In genomic region chr16:26596440-26596839, GRCm38 (mm10) we compare ENCODE assay signal across 17 mouse cellular contexts. TPM values are rescaled to one million over a fixed set of nuclear protein-coding genes. Genes with fewer than 3 reads are reported as not detected.
DNase-seq lines count a peak whose midpoint lies in the region; ATAC-seq and TF ChIP-seq lines count a peak whose summit lies in the region.
"Had no signal": no experiment of that assay in that cellular context is flagged by ENCODE, and none has a peak within 500 bp of the region (broad histone marks: within the 10 kb centered on the region; RNA-seq: fewer than 3 reads in every experiment).

No protein-coding gene starts in this region.

- H3K9me3 ChIP-seq in heart, embryonic 14.5 days (ENCODE audit: control insufficient read depth, low read length): no peaks in the 10 kb centered on the region
- no peaks in the 10 kb centered on the region for H3K9me3 ChIP-seq in neural tube, embryonic 15.5 days (replicated peaks)
- no peaks in the 10 kb centered on the region for H3K9me3 ChIP-seq in midbrain, postnatal 0 days (ENCODE audit: low read length)
- H3K9me3 ChIP-seq: embryonic facial prominence, embryonic 10.5 days; intestine, embryonic 15.5 days had no signal

- H3K36me3 ChIP-seq in heart, embryonic 14.5 days (ENCODE audit: control insufficient read depth, insufficient read depth, low read length): no peaks in the 10 kb centered on the region
- no peaks in the 10 kb centered on the region for H3K36me3 ChIP-seq in neural tube, embryonic 15.5 days
- no peaks in the 10 kb centered on the region for H3K36me3 ChIP-seq in midbrain, postnatal 0 days (ENCODE audit: insufficient read depth, low read length)
- H3K36me3 ChIP-seq: embryonic facial prominence, embryonic 10.5 days; intestine, embryonic 15.5 days had no signal

- TF ChIP-seq CTCF in midbrain, postnatal 0 days (IDR thresholded peaks at IDR 0.05): no peak

- H3K27me3 ChIP-seq in heart, embryonic 14.5 days (ENCODE audit: control insufficient read depth, insufficient read depth, low read length): no peaks in the 10 kb centered on the region
- H3K27me3 ChIP-seq in neural tube, embryonic 15.5 days (replicated peaks): no peaks in the 10 kb centered on the region
- H3K27me3 ChIP-seq in midbrain, postnatal 0 days (ENCODE audit: insufficient read depth, low read length): no peaks in the 10 kb centered on the region
- H3K27me3 ChIP-seq: intestine, embryonic 15.5 days had no signal

- H3K4me1 ChIP-seq in heart, embryonic 14.5 days (ENCODE audit: control insufficient read depth in 2 of 2, insufficient read depth in 2 of 2, low read length in 2 of 2): peaks cover 2 to 14% of the 10 kb centered on the region in 2 experiments; a peak in 3 of 4 replicates
- peaks cover 5% of the 10 kb centered on the region; the same call in 1 of the 2 replicates for H3K4me1 ChIP-seq in neural tube, embryonic 15.5 days
- no peaks in the 10 kb centered on the region for H3K4me1 ChIP-seq in midbrain, postnatal 0 days (ENCODE audit: insufficient read depth, low read length)
- H3K4me1 ChIP-seq: embryonic facial prominence, embryonic 10.5 days; intestine, embryonic 15.5 days had no signal

- no peak overlapping the region for H3K9ac ChIP-seq in heart, embryonic 14.5 days (ENCODE audit: low read length)
- no peak overlapping the region for H3K9ac ChIP-seq in neural tube, embryonic 15.5 days (replicated peaks)
- no peak overlapping the region for H3K9ac ChIP-seq in midbrain, postnatal 0 days (replicated peaks; ENCODE audit: low read length, poor library complexity, severe bottlenecking)
- H3K9ac ChIP-seq: intestine, embryonic 15.5 days had no signal

- 29% methylated on average over 7 of the region's 7 CpGs for WGBS in heart, embryonic 14.5 days
- 62% methylated on average over 7 of the region's 7 CpGs for WGBS in neural tube, embryonic 15.5 days
- WGBS in midbrain, postnatal 0 days: 43% methylated on average over 7 of the region's 7 CpGs

- no peak for ATAC-seq in heart, embryonic 14.5 days (ENCODE audit: insufficient number of reproducible peaks, insufficient read depth, low FRiP score, low read depth)
- 0 out of 2 replicates have a peak, but pooled peaks have one; percentile 61 for ATAC-seq in neural tube, embryonic 15.5 days (ENCODE audit: low FRiP score)
- ATAC-seq in midbrain, postnatal 0 days (ENCODE audit: low FRiP score): 0 out of 2 replicates have a peak, but pooled peaks have one; percentile 52
- ATAC-seq: intestine, embryonic 15.5 days had no signal

- H3K27ac ChIP-seq in heart, embryonic 14.5 days (replicated peaks in 1 of 2; ENCODE audit: control insufficient read depth in 1 of 2, insufficient read depth in 1 of 2, low read depth in 2 of 2, low read length in 2 of 2): no peak overlapping the region
- no peak overlapping the region for H3K27ac ChIP-seq in neural tube, embryonic 15.5 days (replicated peaks)
- no peak overlapping the region for H3K27ac ChIP-seq in midbrain, postnatal 0 days (ENCODE audit: low read depth, low read length)
- H3K27ac ChIP-seq: embryonic facial prominence, embryonic 10.5 days; intestine, embryonic 15.5 days; left cerebral cortex, adult 2 months had no signal

- H3K4me3 ChIP-seq in heart, embryonic 14.5 days (ENCODE audit: control insufficient read depth in 1 of 2, insufficient read depth in 1 of 2, low read depth in 1 of 2, low read length in 2 of 2): no peak overlapping the region
- no peak overlapping the region for H3K4me3 ChIP-seq in neural tube, embryonic 15.5 days (replicated peaks)
- no peak overlapping the region for H3K4me3 ChIP-seq in midbrain, postnatal 0 days (ENCODE audit: low read depth, low read length)
- H3K4me3 ChIP-seq: embryonic facial prominence, embryonic 10.5 days; intestine, embryonic 15.5 days; left cerebral cortex, adult 2 months had no signal

- no peak for DNase-seq in heart, adult 11 months
- peak; percentile 8 to 31 for DNase-seq in layer of hippocampus, postnatal 10 days (ENCODE audit: low spot score in 2 of 2)
- no peak for DNase-seq in layer of hippocampus, adult 11-12 months (ENCODE audit: low spot score)
- no peak for DNase-seq in neural tube, embryonic 10.5 days (ENCODE audit: extremely low spot score, low spot score)
- DNase-seq in midbrain, postnatal 0 days (ENCODE audit: low spot score): no peak
- DNase-seq: adrenal gland, postnatal 14 days; cerebellum, postnatal 25 days; gastrocnemius, postnatal 14 days; heart, postnatal 10 days; kidney, postnatal 25 days; liver; lung, postnatal 36 days had no signal

- H3K4me2 ChIP-seq in heart, embryonic 14.5 days (ENCODE audit: low read length): 0 out of 2 replicates have a peak overlapping the region, but pooled peaks have one; percentile 16
- no peak overlapping the region for H3K4me2 ChIP-seq in neural tube, embryonic 15.5 days
- no peak overlapping the region for H3K4me2 ChIP-seq in midbrain, postnatal 0 days (ENCODE audit: low read depth, low read length, poor library complexity, severe bottlenecking)
- H3K4me2 ChIP-seq: intestine, embryonic 15.5 days had no signal

RNA-seq across cellular contexts. Expression of gene Il1rap, which starts 14.9 kb away (rescaled TPM):
- polyA plus RNA-seq in heart, embryonic 14.5 days (2014; fragmentation: Nextera tagmentation; extraction: Ambion mirVana): 6.8 and 7.2 TPM in 2 replicates
- total RNA-seq in layer of hippocampus, postnatal 10 days (2021): 10 to 100 TPM; 29.7 to 30.3 TPM
- polyA plus RNA-seq in neural tube, embryonic 15.5 days (2015; fragmentation: Nextera tagmentation; extraction: Ambion mirVana): 12.3 and 13.7 TPM in 2 replicates
- total RNA-seq in midbrain, postnatal 0 days (2014; rRNA removed): 10.5 and 13.9 TPM in 2 replicates
- polyA plus RNA-seq in midbrain, postnatal 0 days (2015; fragmentation: Nextera tagmentation; extraction: Ambion mirVana): 7.9 and 8.2 TPM in 2 replicates

Comparison
In these comparisons a context has a peak if more than half of its experiments do, and no peak if none do; other contexts are left out.
1. DNase-seq: peak in layer of hippocampus, postnatal 10 days (2 of 2); none in heart, adult 11 months (single experiment), layer of hippocampus, adult 11-12 months (single experiment), neural tube, embryonic 10.5 days (single experiment) and midbrain, postnatal 0 days (single experiment).